Mouse (Mus musculus): ENCODE measurements at regions not wholly inside any gene's neighbourhood (a gene's known extent, or its start where the extent isn't known, plus 50 kb on each side); places are given as distances from the start of the nearest gene placed in this dataset.

DNA sequence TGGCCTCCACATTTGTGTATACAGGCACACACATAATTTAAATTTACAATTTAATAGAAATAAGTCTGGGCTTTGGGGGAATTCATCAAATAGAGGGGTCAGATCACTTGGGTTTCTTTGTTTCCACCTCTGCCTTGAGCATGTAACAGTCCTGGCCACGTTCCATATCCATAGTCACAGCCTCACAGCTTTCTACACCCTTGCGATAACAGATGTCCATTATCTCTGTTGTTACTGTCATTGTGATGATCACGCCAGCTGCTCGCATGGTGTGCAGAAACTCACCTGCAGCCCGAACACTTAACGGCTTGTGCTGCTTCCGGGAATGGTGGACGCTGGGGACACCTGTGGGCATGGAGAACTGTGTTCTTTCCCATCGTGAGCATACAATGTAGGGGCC, 163.4 kb downstream of the Cdh26 start:
- no peak for ATAC-seq (replicated peaks; ENCODE audit: insufficient number of reproducible peaks, low FRiP score, low TSS enrichment, poor library complexity, severe bottlenecking)

GRCm38 (mm10) chr2:178594177-178594576, 163.8 kb downstream of the Cdh26 start:
- no peak for ATAC-seq (replicated peaks; ENCODE audit: insufficient number of reproducible peaks, low FRiP score, low TSS enrichment, poor library complexity, severe bottlenecking)

- no peak for ATAC-seq (replicated peaks; ENCODE audit: insufficient number of reproducible peaks, low FRiP score, low TSS enrichment, poor library complexity, severe bottlenecking)
Observed at GRCm38 (mm10) chr2:178596312-178597083, 166.2 kb downstream of the Cdh26 start.

DNA sequence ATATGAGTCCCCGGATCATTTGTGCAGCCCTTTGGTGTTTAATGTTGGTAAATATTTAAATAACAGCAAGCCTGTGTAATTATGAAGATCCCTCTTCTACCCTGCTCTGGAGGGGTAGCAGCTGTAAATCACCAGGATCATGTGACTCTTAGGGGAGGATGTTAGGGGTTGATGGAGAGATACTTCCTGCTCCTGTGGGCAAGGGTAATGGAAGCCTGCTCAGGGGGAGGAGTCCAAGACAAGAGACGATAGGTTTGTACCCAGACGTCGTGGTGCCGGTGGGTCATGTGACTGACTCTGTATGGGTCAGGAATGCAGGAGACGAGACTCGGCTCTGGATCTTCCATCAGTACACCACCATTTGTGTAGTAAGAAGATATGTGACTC, 166.7 kb downstream of the Cdh26 start:
- no peak for ATAC-seq (replicated peaks; ENCODE audit: insufficient number of reproducible peaks, low FRiP score, low TSS enrichment, poor library complexity, severe bottlenecking)

- ATAC-seq (replicated peaks; ENCODE audit: insufficient number of reproducible peaks, low FRiP score, low TSS enrichment, poor library complexity, severe bottlenecking) = no peak
Observed at GRCm38 (mm10) chr2:178598371-178598770, 168.0 kb downstream of the Cdh26 start.

DNA sequence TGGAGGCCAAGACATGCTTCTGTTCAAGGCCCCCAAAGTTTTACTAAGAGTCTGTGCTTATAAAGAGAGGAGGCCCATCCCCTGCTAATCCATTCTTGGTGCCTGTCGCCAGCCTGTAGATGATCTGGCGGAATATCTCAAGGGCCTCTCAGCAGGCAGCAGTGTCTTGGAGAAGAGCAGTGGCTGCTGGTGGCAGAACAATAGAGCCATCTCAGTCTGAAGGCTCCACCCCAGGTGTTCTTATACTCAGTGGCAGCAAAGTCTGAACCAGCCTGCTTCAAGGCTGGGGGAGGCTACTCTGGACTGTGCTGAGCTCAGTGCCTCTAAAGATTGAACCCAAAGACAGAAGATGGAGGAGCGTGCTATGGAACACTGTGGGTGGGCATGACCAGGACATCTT, 168.5 kb downstream of the Cdh26 start:
- no peak for ATAC-seq (replicated peaks; ENCODE audit: insufficient number of reproducible peaks, low FRiP score, low TSS enrichment, poor library complexity, severe bottlenecking)

- no peak for ATAC-seq (replicated peaks; ENCODE audit: insufficient number of reproducible peaks, low FRiP score, low TSS enrichment, poor library complexity, severe bottlenecking)
Observed at GRCm38 (mm10) chr2:178603443-178603842, 173.1 kb downstream of the Cdh26 start.

DNA sequence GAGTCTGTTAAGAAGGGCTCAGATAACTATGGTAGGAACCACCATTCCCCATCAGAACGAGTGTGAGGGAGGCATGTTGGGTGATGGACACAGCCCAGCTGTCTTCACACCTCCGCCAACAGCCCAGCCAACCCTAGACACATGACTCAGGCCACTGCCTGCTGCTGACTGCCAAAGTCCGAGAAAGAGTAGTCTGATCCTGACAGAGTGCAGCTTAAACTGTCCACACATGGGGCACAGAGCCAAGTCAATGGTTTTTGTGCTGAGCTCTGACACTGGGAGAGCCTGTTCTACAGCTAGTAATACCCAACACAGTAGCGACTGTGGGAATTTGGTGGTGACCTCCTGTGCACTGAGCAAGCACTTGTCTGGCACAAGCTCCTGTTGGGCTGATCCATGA, 176.4 kb downstream of the Cdh26 start:
- no peak for ATAC-seq (replicated peaks; ENCODE audit: insufficient number of reproducible peaks, low FRiP score, low TSS enrichment, poor library complexity, severe bottlenecking)

DNA sequence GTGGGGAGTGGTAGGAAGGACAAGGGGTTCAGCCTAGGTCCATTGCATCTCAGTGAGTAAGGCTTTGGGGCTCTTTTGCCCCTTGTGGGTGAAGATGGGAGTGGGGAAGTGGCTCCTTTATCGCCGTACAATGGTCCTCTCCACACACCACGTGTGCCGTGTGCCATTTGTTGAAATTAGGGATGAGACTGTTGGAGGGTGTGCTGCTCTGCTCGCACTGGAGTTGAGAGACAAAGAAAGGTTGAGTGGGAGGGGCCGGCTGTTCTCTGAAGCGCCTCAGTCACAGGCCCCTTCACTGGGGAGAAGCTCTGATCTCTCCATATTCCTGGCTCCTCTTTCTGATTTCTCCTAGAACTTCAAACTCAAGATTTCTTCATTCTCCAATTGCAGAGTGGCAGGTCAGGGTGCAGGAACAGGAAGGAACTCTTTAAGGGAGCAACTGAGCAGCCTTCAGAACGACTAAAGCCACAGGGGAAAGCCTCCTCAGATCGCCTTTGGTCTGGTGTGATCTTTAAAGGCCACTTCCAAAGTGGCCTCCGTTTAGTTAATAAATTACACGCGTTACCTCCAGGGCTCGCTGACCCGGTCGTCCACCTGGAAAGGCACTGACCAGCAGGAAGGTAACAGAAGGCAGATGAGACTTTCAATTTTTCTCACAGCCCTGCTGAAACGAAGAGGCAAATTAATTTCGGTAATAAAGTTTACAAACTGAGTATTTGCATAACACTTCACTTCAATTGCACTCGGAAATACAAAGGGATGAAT, 180.1 kb downstream of the Cdh26 start:
- ATAC-seq (replicated peaks; ENCODE audit: insufficient number of reproducible peaks, low FRiP score, low TSS enrichment, poor library complexity, severe bottlenecking) = no peak

DNA sequence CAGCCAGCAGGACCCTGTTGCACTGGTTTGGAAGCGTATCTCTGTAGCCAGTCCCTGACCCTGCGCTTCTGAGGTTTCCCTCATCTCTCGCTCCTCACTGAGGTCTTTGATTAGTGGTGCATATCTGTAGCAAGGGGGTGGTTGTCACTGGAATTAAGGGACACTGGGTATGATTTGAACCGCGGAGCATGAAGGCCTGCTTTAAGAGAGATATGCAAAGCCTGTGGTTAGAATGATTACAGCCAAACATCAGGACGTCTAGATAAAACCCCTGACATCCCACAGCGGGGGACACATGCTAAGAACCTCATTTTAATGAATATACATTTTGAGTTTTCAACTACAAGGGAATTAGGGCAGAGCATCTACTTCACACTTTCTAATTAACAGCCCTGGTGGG, 184.4 kb downstream of the Cdh26 start:
- ATAC-seq (replicated peaks; ENCODE audit: insufficient number of reproducible peaks, low FRiP score, low TSS enrichment, poor library complexity, severe bottlenecking) = no peak

DNA sequence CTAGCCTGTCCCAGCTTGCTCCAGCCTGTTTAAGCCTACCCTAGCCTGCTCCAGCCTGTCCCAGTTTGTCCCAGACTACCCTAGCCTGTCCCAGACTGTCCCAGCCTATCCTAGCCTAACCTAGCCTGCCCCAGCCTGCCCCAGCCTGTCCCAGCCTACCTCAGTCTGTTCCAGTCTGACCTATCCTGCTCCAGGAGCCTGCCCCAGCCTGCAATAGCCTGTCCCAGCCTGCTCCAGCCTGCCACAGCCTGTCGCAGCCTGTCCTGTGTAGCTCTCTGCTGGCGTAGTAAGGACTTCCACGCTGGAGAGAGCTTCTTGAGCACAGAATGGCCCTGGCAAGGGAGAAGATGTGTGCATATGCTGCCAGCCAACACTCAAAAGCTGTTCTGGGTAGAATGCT, 192.5 kb downstream of the Cdh26 start:
- 0 out of 2 replicates have a peak, but pooled peaks have one; percentile 31 for ATAC-seq (replicated peaks; ENCODE audit: insufficient number of reproducible peaks, low FRiP score, low TSS enrichment, poor library complexity, severe bottlenecking)

- ATAC-seq (replicated peaks; ENCODE audit: insufficient number of reproducible peaks, low FRiP score, low TSS enrichment, poor library complexity, severe bottlenecking) = no peak
Observed at GRCm38 (mm10) chr2:178624475-178624874, 194.1 kb downstream of the Cdh26 start.

GRCm38 (mm10) chr2:178624907-178625306, 194.6 kb downstream of the Cdh26 start:
- ATAC-seq (replicated peaks; ENCODE audit: insufficient number of reproducible peaks, low FRiP score, low TSS enrichment, poor library complexity, severe bottlenecking) = no peak

DNA sequence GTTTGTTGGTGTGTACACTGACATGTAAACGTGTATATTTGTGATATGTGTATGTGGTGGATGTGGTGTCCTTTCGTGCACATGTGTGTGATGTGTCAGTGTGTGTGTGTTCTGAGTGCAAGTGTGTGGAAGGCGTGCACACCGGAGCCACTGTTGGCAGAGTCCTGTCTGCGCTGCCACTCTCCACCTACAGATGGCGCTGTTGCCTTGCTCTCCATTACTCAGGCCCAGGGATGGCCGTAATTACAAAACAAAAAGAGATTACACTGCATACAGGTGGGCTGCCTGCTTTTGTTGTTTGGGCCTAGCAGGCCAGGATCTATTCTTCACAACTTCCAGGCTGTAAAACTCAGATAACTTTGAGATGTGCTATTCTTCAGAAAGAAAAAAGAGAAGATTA, 199.4 kb downstream of the Cdh26 start:
- ATAC-seq (replicated peaks; ENCODE audit: insufficient number of reproducible peaks, low FRiP score, low TSS enrichment, poor library complexity, severe bottlenecking) = 0 out of 2 replicates have a peak, but pooled peaks have one; percentile 42

GRCm38 (mm10) chr2:178630511-178630910, 200.2 kb downstream of the Cdh26 start:
- no peak for ATAC-seq (replicated peaks; ENCODE audit: insufficient number of reproducible peaks, low FRiP score, low TSS enrichment, poor library complexity, severe bottlenecking)

DNA sequence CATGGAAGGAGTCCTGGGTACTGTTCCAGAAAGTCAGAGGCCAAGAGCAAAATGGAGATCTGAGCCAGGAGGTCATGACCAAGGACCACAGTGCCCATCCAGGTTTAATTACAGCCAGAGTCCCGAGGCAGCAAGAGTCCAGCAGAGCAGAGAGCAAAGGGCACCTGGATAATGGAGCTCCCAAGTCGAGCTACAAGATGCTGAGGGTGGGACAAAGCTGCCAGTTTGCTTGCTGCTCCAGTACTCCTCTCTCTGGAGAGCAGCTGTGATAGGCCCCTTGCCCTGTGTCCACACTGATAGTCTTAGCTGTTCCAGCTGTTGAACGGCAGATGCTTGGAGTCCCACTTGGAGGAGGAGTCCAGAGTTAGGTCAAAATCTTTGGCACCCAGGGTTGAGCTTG, 201.0 kb downstream of the Cdh26 start:
- no peak for ATAC-seq (replicated peaks; ENCODE audit: insufficient number of reproducible peaks, low FRiP score, low TSS enrichment, poor library complexity, severe bottlenecking)

DNA sequence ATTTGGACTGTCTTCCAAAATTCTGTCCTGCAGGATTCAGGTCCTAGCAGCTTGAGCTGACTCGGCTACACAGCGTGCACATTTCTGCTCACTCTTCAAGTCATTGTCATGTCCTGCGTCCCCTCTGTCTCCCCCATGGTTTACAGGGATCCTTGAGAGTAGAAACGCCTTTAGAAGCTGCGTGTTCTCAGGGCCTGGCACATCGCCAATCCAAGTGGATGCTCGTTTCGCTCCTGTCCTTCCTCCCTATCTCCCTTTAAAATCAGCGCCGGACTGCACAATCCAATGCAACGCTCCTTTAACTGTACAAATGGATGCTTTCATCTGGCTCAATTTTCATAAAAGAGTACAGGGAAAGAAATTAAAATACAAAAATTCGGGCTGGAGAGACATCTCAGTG, 201.6 kb downstream of the Cdh26 start:
- ATAC-seq (replicated peaks; ENCODE audit: insufficient number of reproducible peaks, low FRiP score, low TSS enrichment, poor library complexity, severe bottlenecking) = no peak

DNA sequence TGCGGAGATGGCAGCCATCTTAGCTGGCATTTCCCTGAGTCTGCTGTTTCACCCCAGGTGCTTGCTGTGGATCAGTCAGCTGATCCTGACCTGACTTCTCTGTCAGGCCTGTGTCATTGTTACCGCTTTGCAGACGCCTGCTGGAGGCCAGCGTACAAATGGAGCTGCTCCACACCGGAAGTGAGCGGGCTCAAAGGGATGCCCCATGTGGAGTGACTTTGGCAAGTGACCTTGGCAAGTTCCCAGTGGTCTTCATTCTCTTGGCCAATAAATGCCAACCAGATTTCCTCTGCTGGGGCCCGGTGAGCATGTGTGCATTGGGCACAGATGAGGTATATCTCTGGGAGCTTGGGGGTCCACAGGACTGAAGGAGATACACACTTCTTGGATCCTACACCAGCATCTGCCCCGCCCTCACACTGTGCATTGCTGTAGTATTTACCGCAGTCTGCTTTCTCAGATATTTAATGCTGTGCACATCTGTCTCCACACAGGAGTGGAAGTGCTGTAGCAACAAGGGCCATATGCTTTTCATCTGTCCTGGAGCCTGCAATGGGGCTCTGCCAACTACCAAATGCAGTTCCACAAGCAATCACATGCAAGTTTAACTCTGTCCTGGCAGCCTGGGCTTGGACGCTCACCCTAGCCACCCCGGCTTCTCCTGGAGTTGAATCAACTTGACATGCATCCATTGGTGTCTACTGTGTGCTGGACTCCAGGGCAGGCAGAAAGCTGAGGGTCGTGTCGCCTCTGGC, 202.7 kb downstream of the Cdh26 start:
- no peak for ATAC-seq (replicated peaks; ENCODE audit: insufficient number of reproducible peaks, low FRiP score, low TSS enrichment, poor library complexity, severe bottlenecking)

GRCm38 (mm10) chr2:178634116-178634515, 203.8 kb downstream of the Cdh26 start:
- no peak for ATAC-seq (replicated peaks; ENCODE audit: insufficient number of reproducible peaks, low FRiP score, low TSS enrichment, poor library complexity, severe bottlenecking)
